Mouse (Mus musculus) mouse trophoblast stem cell (cell line): ENCODE measurements around the gene Man1c1.

Source experiments
- in situ Hi-C, 2 experiments: fragments of 300-500 bp; cut with MseI, MboI; formaldehyde crosslinking; loops; 2 replicates in 1 of 2; 3 replicates in 1 of 2; pipeline ENCODE4 v1.15.1; 2025

The Man1c1 gene

DNA sequence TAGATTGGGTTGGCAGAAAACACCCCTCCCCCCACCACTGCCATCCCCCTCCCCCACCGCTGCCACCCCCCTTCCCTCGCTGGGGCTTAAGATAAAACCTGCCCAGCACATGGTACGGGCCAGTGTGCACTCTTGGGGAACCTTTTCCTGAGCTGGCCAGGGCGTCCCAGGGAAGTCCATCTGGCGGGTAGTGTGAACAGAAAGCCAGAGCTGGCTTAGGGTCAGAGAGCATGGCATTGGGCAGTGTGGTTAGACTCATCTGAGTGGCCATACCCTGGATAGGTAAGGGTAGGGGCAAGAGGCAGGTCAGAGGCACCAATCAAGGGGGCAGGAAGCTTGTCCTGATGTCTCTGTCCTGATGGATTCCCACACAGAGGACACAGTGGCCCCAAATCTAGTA lies 124.5 kb downstream of the Man1c1 start:
- in situ Hi-C loops, result no loop called here

DNA sequence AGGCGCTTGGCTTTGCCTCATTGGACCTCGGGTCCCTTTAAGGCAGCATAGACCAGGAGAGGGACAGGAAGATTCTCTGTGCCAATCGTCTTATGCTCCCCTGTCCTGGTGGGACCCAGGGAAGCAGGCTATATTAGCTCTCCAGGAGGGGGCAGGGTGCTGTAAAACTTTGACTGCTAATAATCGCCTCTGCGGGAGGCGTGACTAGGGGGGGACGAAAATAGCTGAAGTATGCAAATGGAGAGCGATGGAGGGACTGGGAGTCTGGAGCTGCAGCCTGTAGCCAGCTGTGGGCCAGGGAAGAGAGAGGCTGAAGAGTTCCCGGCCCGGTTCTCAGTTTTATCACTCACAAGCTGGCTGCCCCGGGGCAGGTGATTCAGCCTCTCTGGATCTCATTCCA lies 124.9 kb downstream of the Man1c1 start:
- in situ Hi-C loops, result no loop called here

DNA sequence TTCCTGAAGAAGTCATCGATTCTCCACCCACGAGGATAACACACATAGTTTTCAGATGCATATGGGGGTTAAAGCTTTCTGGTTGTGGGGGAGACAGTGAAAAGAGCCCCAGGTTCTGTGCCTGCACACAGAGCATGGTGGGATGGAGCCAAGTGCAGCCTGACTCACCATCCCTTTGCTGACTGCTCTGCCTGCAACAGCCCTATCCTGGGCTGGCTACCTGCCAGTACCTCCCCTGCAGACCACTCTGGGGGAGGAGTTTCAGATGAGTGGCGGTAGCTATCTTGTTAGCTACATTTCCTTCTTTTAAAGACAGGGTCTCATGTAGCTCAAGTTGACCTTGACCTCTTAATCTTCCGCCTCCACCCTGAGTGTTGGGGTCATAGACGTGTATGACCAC lies 125.7 kb downstream of the Man1c1 start:
- in situ Hi-C loops, result no loop called here

DNA sequence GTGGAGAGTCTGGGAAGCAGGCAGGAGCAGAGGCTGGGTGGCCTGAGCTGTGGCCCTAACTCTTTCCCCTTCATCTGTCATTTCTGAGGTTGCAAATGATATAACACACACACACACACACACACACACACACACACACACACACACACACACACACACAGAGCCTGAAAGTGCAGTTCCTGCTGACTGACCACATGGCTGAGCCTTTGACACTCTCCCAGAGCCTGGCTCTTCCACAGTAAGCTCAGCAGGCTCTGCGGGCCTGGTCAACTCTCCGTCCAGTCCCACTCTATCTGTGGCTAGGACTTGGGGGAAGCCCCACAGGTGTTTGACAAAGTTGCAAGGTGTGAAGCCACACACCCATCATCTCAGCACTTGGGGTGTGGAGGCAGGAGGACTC lies 126.8 kb downstream of the Man1c1 start:
- in situ Hi-C loops, result no loop called here

DNA sequence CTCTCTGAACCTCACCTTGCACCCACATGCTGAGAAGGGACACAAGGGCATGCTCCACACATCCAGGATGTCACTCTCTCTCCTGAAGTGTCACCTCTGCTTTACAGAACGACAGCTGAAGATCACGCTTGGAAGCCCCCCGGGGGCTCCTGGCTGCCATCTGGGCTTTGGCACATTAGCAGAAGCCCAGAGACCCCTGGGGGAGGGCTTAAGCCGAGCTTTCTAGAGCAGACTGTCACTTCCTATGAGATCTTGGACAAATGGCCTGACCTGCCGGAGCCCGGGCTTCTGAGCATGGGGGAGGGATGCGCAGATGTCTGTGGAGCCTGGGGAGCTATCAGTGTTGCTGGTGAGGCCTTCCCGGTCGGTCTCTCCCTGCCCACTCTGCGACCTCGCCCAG lies 128.6 kb downstream of the Man1c1 start:
- in situ Hi-C loops, result no loop called here

DNA sequence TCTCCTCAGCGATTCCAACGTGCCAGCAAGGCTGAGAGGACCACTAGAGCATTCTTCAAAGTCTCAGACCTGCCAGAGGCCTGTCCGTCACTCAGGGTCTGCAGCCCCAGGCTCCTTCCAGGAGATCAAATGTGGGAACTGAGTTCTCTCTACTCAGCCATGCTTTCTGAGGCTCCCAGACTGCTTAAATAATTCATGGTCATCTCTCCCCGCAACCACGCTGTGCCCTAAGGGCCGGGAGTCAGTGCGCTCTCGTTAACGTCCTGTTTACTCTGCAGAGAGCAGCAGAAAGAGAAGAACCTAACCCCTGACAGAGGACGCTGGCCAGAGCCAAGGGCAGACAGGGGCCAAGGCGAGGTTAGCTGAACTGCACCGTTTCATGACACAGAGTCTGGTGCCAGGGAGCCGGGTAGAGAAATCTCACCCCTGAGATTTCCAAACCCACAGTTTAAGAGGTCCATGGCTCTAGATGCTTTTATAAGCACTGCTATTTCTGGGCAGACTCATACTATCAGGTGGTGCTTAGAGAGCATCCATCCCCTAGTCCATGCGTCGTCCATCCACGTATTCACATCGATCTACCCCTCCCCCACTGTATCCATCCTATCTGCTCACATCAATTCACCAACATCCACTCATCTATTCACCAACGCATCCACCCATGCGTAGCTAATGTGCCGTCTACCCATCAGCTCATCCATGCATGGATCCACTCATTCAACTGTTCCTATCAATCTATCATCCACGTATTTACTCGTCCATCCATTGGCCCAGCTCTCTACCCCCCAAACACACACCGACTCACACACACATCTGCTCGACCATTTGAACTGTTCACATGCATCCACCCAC lies 131.4 kb downstream of the Man1c1 start:
- in situ Hi-C loops, result no loop called here

DNA sequence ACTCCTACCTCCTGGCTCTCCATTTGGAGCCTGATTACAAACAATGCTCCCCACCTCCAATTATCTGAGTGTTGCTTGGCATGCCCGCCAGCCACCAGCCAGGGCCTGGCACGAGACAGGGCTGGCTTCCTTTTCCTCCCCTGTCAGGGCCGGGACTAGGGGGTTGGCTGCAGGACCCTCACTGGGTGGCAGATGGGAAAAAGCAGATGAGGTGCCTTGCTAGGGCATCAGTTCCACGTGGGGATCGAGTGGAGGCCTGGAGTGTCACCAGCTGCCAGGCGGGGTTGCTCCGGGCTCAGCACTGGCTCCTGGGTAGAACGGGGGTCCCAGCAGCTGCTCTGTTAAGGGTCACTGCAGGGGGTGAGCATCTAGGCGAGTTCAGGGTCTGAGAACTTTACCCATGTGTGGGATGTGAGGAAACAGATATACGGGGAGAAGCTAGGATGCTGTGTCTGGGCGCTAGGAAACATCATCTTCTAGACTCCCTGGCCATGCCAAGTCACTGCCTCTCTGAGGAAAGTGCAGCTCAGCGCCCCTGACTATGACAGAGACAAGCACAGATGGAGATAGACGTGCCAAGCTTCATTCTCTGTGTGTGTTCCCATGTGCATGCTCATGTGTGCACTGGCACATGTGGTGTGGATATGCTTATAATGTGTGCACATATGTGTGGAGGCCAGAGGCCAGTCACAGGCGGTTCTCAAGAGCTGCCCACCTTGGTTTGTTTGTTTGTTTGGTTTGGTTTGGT lies 133.2 kb downstream of the Man1c1 start:
- in situ Hi-C loops, result no loop called here

DNA sequence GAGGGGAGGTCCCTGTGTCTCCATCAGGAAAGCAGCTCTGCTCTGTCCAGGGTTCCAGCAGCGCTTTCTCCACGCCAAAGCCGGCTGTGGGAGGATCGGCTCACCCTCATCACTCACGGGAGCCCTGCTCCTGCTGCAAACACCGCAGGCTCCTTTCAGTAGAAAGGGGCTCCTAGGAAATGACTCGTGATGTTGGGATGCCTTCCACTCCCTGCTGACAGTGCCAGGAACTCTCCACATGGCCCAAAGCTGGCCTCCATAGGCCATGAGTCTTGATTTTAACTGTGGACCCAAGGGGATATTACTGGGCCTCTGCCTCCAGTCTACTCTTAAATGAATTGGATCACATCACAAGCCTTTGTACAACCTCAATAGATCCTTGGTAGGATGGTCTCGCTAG lies 134.3 kb downstream of the Man1c1 start:
- in situ Hi-C loops, result no loop called here

DNA sequence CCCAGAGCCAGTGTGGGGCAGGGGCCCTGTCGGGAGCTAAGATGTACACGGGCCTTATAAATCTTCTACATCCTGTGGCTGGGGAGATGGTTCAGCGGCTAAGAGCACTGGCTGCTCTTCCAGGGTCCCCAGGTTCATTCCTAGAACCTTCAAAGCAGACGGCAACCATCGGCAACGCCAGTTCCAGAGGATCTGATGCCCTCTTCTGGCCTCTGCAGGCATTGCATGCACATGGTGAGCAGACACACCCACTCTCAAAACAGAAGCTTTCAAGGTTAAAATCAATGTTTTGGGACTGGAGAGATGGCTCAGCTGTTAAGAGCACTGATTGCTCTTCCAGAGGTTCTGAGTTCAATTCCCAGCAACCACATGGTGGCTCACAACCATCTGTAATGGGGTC lies 134.9 kb downstream of the Man1c1 start:
- in situ Hi-C loops, result no loop called here

DNA sequence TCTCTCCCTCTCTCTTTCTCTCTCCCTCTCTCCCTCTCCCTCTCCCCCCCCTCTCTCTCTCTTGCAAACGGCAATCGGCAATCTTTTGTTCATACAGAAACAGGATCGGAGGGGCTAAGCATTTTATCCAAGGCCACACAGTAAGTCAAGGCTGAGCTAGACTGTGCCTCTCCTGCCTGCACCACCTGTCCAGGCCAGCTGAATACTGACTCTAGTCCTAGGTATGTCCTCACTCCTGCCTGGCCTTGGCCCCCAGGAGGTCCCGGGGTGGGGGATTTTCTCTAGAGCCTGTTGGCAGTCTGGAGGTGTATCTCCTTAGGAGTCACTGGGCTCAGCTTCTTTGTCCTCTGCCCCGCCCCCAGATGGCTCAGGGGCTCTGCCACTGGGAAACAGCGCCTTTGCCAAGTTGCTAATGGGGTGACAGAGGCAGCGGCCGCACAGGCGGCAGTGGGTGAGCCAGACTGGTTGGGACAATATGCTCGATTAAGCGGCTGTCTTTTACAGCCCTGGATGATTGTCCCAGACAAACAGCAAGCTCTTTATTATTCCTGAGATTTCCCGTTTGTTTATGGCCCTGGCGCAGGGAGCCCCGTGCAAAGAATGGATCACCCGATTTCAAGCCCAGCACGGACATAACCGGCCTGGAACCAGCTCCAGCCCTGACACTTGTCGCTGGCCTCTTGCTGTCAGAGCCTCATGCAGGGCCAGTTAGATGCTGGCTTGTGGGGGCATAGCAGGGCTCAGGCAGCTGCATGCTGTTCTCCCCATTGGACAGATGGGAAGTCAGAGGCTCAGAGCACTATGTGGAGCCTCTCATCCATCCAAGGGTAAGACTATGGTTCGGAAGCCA lies 136.5 kb downstream of the Man1c1 start:
- in situ Hi-C loops, result no loop called here

DNA sequence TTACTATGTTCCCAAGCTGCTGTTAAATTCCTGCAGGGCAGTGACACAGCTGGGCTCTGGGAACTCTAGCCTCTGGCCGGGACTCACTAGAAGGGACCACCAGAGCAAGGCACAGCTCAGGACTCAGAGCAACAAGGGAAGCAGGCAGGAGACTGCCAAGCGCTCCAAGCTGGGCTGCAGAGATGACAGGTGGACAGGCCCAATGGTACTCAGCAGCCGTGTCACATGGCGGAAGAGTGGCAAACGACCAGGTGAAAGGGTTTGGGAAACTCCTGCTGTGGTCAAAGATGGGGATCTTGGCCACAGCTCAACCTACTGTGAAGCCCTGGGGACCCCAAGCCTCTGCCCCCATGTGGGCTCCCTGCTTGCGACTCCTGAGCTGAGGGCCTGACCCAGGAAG lies 140.0 kb downstream of the Man1c1 start:
- in situ Hi-C loops, result no loop called here

DNA sequence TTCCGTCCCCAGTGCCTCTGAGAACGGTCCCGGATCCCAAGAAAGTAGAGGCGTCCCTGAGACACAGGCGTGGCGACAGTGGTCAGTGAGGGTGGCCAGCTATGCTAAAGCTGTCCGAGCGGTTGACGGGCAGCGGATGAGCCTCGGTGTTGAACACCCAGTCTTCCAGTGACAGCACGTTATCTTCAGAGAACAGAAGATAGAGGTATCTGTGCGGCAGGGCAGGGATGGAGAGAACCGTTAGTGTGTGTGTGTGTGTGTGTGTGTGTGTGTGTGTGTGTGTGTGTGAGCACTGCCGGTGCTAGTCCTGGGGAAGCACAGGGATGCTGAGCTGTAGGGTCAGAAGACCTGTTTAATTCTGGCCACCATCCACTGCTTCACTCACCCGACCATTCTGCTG lies 140.5 kb downstream of the Man1c1 start:
- in situ Hi-C loops, result no loop called here

DNA sequence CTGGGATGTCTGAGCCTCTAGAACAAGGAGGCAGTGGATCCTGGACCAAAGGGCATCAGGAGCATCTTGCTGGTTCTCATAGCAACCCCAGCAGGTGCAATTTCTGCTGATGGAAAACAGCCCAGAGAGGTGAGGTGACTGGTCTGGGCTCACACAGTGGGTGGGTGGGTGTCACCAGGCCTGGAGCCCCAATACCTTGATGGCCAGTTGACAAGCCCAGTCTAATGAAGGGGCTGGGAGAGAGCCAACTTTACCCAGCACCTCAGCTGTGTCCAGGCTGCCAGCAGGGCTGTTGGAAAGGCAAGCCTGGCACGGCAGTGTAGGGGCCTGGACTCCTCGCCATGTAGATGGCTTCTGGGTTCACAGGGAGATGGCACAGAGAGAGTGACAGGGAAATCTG lies 142.1 kb downstream of the Man1c1 start:
- in situ Hi-C loops, result no loop called here

DNA sequence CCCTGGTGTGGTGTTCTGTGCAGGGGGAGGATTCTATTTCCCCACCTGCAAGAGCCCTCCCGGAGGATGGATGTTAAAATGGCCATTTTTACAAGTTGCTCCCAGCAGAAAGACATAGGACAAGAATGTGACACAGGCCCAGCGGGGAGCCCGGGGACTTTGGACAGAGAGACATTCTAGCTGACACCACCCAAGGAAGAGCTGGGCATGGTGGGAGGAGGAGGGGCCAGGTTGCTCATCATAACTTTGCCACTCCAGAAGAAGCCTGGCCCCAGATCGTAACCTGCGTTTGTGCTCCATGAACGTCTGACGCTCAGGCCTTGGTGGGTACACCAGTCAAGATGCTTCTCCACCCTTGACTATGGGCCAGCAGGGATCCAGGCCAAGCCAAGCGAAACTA lies 143.4 kb downstream of the Man1c1 start:
- in situ Hi-C loops, result no loop called here

DNA sequence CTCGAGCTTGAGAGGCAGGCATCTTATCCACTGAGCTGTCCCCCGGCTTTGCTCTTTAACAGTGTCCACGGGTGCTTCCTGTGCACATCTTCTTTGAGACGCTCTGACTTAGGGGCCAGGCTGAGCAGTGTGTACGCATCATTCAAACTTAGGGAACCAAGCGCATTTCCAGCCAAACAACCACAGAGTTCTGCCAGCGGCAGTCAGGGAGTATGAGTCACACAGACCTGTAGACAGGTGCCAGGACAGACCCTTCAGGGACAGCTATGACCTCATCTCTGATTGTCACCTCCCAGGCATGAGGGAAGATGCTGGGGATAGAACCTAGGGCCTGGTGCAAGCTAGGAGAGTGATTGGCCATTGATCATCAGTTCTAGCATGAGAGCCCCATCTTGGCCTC lies 144.9 kb downstream of the Man1c1 start:
- in situ Hi-C loops, result no loop called here

DNA sequence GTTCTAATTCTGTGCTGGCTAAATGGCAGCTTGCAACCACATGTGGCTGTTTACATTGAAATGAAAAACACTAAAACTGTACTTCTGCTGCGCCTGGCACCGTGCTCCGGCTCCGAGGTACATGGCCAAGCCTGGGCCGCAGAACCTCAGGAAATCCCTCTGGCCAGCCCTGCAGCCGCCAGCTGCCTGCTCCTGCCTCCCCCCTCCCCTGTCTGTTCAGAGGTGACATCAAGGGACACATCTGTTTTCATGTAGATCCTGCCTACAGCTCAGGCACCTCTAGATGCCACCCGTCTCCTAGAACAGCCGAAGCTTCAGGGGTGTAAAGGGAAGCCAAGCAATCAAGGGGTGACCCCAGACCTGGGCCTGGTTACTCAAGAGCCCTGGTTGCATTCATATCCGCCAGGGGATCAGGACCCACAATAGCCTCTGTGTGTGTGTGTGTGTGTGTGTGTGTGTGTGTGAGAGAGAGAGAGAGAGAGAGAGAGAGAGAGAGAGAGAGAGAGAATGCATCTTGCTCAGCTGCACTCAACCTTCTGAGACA lies 145.4 kb downstream of the Man1c1 start:
- in situ Hi-C loops, result no loop called here

DNA sequence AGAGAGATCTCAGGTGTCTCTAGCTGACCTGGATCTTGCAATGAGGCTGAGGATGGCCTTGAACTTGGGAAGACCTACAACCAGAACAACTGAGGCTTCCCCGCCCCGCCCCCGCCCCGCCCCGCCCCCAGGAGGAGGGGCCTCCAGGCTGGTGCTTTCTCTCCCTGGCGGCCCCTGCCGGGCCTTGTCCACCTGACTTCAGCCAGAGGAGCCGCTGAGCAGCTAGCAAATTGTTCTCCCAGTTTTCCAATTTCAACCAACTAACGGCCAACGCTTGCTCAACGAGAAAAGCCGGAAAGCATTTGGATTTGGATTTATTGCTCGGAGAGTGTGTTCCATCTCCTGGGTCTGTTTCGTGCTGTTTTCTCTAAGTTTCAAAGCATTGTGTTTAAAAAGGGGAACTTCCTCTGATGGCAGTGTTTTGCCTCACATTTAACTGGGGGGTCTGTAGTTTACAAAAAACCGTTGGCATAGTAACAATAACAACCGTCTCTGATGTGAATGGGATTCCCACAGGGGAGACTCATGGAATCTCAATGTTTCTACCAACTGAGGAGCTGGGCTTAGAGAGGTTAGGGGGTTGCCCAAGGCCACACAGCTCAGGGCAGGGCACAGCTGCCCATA lies 146.4 kb downstream of the Man1c1 start:
- in situ Hi-C loops, result no loop called here

DNA sequence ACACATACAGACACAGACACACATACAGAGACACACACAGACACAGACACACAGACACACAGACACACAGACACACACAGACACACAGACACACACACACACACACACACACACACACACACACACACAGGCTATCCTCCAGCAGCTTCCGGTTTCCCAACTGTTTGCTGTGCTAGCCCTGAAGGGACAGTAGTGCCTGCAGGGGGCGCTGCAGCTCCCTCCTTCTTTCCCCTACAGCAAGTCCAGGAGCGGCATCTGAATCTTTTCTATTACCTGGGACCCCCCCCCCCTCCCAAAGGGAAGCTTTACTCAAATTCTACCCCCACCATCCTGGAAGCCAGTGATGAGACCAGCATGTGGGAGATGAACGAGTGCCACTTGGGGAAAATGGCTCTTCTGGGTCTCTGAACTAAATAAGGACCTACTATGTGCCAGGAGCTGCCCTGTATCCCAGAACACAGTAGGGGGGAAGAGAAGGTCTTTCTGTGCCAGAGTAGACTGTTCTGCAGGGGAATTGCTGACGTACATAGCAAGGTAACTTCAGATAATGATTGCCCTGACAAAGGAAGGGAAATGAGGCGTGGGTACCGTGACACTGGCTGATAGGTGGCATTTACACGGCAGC lies 148.0 kb downstream of the Man1c1 start:
- in situ Hi-C loops, result no loop called here

DNA sequence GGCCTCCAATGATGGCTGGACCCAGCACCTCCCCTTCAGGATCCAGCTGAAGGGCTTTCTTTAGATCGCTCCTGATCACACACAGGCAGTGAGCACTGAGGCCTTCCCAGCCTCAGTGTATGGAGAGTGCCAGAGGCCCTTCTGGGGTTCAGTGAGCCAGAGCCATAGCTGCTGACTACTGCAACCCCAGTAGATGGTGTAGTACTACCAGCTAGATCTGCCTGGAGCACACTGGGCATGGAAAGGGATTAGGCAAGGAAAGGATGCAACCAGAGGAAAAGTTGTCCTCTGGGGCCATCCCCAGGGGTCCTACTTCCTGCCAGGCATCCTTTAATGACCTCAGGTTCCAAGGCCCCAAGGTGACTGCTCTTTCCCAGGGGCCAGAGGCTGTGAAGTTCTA lies 150.5 kb downstream of the Man1c1 start:
- in situ Hi-C loops, result no loop called here

DNA sequence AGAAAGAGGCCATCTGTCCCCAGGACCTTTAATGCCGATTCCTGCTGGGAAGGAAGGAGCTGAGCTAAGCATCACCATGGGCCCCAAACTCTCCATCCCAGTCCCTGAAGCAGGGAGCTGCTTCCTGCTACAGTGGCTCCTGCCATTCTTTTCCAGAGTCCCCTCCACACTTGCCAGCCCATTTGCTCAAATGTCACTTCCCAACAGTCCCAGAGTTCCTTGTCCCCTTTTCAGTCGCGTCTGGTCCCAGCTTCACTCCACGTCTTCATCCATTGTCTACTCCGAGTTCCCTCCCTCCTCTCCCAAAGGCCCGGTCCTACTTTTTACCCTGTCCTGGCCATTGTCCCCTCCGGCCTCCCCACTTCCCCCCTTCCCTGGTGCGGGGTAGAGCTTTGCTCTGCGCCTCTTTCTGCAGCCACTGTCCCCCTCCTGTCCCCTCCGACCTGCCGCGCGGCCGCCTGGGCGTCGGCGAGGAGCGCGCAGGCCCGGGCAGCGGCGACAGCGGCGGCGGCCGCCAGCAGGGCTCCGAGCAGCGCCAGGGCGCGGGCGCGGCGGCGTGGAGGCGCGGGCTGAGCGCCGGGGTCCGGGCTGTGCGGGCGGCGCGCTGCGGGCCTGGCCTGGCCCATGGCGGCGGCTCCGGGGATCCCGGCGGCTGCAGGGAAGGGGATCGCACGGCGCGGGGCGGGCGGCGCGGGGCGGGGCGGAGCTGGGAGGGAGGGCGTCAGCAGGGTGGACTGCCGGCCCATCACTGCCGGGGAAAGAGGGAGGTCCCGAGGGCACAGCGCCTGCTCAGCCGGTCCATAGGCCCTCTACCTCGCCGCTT lies 152.4 kb downstream of the Man1c1 start, which contains the start of gene Selenon:
Selenon (minus strand) TSS at position 673 of the 823 bp plus-strand sequence.
- in situ Hi-C loops, result no loop called here
